Comparison of ENCODE assay signal across 8 mouse cellular contexts in the genomic region with DNA sequence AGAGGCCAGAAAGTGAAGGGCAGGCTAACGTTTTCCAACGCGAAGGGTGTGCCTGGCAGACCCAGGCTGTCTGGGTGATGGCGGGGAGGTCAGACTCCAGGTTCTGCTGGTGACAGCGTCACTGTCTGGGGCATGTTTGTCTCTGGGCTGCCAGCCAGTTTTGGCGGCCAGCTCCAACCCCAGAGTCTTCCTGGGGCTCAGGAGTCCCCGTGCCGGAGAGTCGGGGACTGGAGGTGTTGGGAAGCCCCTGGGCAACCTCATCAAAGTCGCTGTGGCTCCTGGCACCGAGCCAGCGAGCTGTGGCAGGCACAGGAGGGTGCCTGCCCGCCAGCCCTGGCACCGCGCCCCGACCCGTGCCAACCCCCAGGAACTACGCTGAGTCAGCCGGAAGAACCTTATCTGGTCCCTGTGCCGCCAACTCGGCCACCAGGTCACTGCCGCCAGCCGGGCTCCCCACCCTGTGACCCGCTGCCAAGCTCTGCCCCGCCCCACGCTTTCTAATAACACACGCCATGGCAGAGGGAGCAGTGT. TPM values are rescaled to one million over a fixed set of nuclear protein-coding genes. Genes with fewer than 3 reads are reported as not detected.
A peak's percentile ranks its signal among the peaks of the same experiment; 100 is the strongest.
DNase-seq lines count a peak whose midpoint lies in the region; ATAC-seq and TF ChIP-seq lines count a peak whose summit lies in the region.

No protein-coding gene starts in this region.

- 56% methylated on average over 27 of the region's 27 CpGs for WGBS in forebrain, embryonic 14.5 days
- WGBS in hindbrain, embryonic 13.5 days, result 53% methylated on average over 27 of the region's 27 CpGs
- 61% methylated on average over 27 of the region's 27 CpGs for WGBS in liver, embryonic 13.5 days (ENCODE audit: insufficient replicate concordance)
- WGBS in neural tube, embryonic 13.5 days, result 51% methylated on average over 27 of the region's 27 CpGs

- 0 out of 2 replicates have a peak overlapping the region, but pooled peaks have one; percentile 2 for H3K4me2 ChIP-seq in forebrain, embryonic 14.5 days (ENCODE audit: low read length)
- H3K4me2 ChIP-seq in hindbrain, embryonic 13.5 days, result peak overlapping the region; percentile 15; the same call in 1 of the 2 replicates
- H3K4me2 ChIP-seq in liver, embryonic 13.5 days, result peak overlapping the region; percentile 19; the same call in 1 of the 2 replicates
- H3K4me2 ChIP-seq in neural tube, embryonic 13.5 days, result peak overlapping the region; percentile 27; the same call in 1 of the 2 replicates

- H3K9ac ChIP-seq in forebrain, embryonic 14.5 days (ENCODE audit: low read length), result peak overlapping the region; percentile 29
- peak overlapping the region; percentile 0; the same call in 1 of the 2 replicates for H3K9ac ChIP-seq in hindbrain, embryonic 13.5 days
- H3K9ac ChIP-seq in liver, embryonic 13.5 days, result peak overlapping the region; percentile 13; the same call in 1 of the 2 replicates
- peak overlapping the region; percentile 41; the same call in 1 of the 2 replicates for H3K9ac ChIP-seq in neural tube, embryonic 13.5 days

- intact Hi-C loops in left cerebral cortex, postnatal 36 days (cut with DNase I), result no loop called here

- DNase-seq in adrenal gland, postnatal 10 days, result peak; percentile 94
- peak; percentile 33 for DNase-seq in forebrain, embryonic 14.5 days (ENCODE audit: low spot score)
- no peak for DNase-seq in liver, embryonic 13.5 days
- DNase-seq in urinary bladder, postnatal 25 days (ENCODE audit: low spot score), result peak; percentile 81
- DNase-seq in left cerebral cortex, postnatal 36 days (ENCODE audit: low spot score in 2 of 2), result no peak

- H3K36me3 ChIP-seq in E14TG2a.4 (ENCODE audit: insufficient read depth, low read length), result peaks cover 2% of the 10 kb centered on the region; the same call in 1 of the 2 replicates
- peaks cover 16% of the 10 kb centered on the region; the same call in 1 of the 2 replicates for H3K36me3 ChIP-seq in forebrain, embryonic 14.5 days (ENCODE audit: control insufficient read depth, insufficient read depth, low read length)
- peaks cover 36% of the 10 kb centered on the region for H3K36me3 ChIP-seq in hindbrain, embryonic 13.5 days
- H3K36me3 ChIP-seq in liver, embryonic 13.5 days, result peaks cover 54% of the 10 kb centered on the region
- peaks cover 45% of the 10 kb centered on the region for H3K36me3 ChIP-seq in neural tube, embryonic 13.5 days

- no peaks in the 10 kb centered on the region; the same call in 1 of the 2 replicates for H3K27me3 ChIP-seq in E14TG2a.4 (ENCODE audit: insufficient read depth, low read length)
- no peaks in the 10 kb centered on the region for H3K27me3 ChIP-seq in forebrain, embryonic 14.5 days (replicated peaks; ENCODE audit: control insufficient read depth, insufficient read depth, low read length)
- no peaks in the 10 kb centered on the region for H3K27me3 ChIP-seq in hindbrain, embryonic 13.5 days
- no peaks in the 10 kb centered on the region for H3K27me3 ChIP-seq in liver, embryonic 13.5 days
- no peaks in the 10 kb centered on the region for H3K27me3 ChIP-seq in neural tube, embryonic 13.5 days

- ATAC-seq in forebrain, embryonic 14.5 days, result 0 out of 2 replicates have a peak, but pooled peaks have one; percentile 8
- 0 out of 2 replicates have a peak, but pooled peaks have one; percentile 1 for ATAC-seq in hindbrain, embryonic 13.5 days (ENCODE audit: low FRiP score)
- ATAC-seq in liver, embryonic 13.5 days (ENCODE audit: low read depth), result 0 out of 2 replicates have a peak, but pooled peaks have one; percentile 7
- ATAC-seq in neural tube, embryonic 13.5 days (ENCODE audit: low read depth), result peak; percentile 26; the same call in 1 of the 2 replicates

- peaks cover 66% of the 10 kb centered on the region for H3K4me1 ChIP-seq in E14TG2a.4 (replicated peaks; ENCODE audit: low read depth, low read length)
- H3K4me1 ChIP-seq in forebrain, embryonic 14.5 days (ENCODE audit: control insufficient read depth, insufficient read depth, low read length), result peaks cover 4% of the 10 kb centered on the region; the same call in 1 of the 2 replicates
- peaks cover 61% of the 10 kb centered on the region for H3K4me1 ChIP-seq in hindbrain, embryonic 13.5 days (replicated peaks)
- peaks cover 98% of the 10 kb centered on the region for H3K4me1 ChIP-seq in liver, embryonic 13.5 days (replicated peaks)
- H3K4me1 ChIP-seq in neural tube, embryonic 13.5 days (replicated peaks), result peaks cover 62% of the 10 kb centered on the region

- peak overlapping the region; percentile 70 for H3K4me3 ChIP-seq in E14TG2a.4 (replicated peaks; ENCODE audit: low read length)
- H3K4me3 ChIP-seq in forebrain, embryonic 14.5 days (ENCODE audit: low read depth, low read length), result no peak overlapping the region
- no peak overlapping the region for H3K4me3 ChIP-seq in hindbrain, embryonic 13.5 days
- no peak overlapping the region for H3K4me3 ChIP-seq in liver, embryonic 13.5 days (replicated peaks)
- H3K4me3 ChIP-seq in neural tube, embryonic 13.5 days, result no peak overlapping the region

- H3K9me3 ChIP-seq in E14TG2a.4 (ENCODE audit: low read length), result no peaks in the 10 kb centered on the region
- H3K9me3 ChIP-seq in forebrain, embryonic 14.5 days (replicated peaks; ENCODE audit: control insufficient read depth, low read length), result no peaks in the 10 kb centered on the region
- no peaks in the 10 kb centered on the region for H3K9me3 ChIP-seq in hindbrain, embryonic 13.5 days
- no peaks in the 10 kb centered on the region for H3K9me3 ChIP-seq in liver, embryonic 13.5 days (replicated peaks)
- H3K9me3 ChIP-seq in neural tube, embryonic 13.5 days, result no peaks in the 10 kb centered on the region

- TF ChIP-seq CTCF in E14TG2a.4 (conservative IDR thresholded peaks at IDR 0.05; ENCODE audit: low read length), result no peak

- H3K27ac ChIP-seq in forebrain, embryonic 14.5 days (ENCODE audit: low read depth, low read length), result no peak overlapping the region
- H3K27ac ChIP-seq in hindbrain, embryonic 13.5 days, result peak overlapping the region; percentile 44; the same call in 1 of the 2 replicates
- peak overlapping the region; percentile 75 for H3K27ac ChIP-seq in liver, embryonic 13.5 days
- peak overlapping the region; percentile 61 for H3K27ac ChIP-seq in neural tube, embryonic 13.5 days (replicated peaks)

RNA-seq across cellular contexts. Expression of a gene that starts 10.1 kb away (rescaled TPM):
- total RNA-seq in adrenal gland, postnatal 10 days (2021), result 1 to 10 TPM; 6.3 to 8.1 TPM
- 1.1 and 2.3 TPM in 2 replicates for polyA plus RNA-seq in forebrain, embryonic 14.5 days (2014; fragmentation: Nextera tagmentation; extraction: Ambion mirVana)
- polyA plus RNA-seq in hindbrain, embryonic 13.5 days (2015; fragmentation: Nextera tagmentation; extraction: Ambion mirVana), result 3.5 and 4.0 TPM in 2 replicates
- 5.4 and 5.7 TPM in 2 replicates for polyA plus RNA-seq in liver, embryonic 13.5 days (2015; fragmentation: Nextera tagmentation; extraction: Ambion mirVana)
- 3.4 and 5.4 TPM in 2 replicates for polyA plus RNA-seq in neural tube, embryonic 13.5 days (2015; fragmentation: Nextera tagmentation; extraction: Ambion mirVana)
- 1 to 10 TPM; 6.3 to 6.5 TPM for total RNA-seq in left cerebral cortex, postnatal 36 days (2021)

RNA-seq across cellular contexts. Expression of a gene that starts 16.0 kb away (rescaled TPM):
- total RNA-seq in adrenal gland, postnatal 10 days (2021), result 10 to 100 TPM; 78.9 to 93.6 TPM
- polyA plus RNA-seq in forebrain, embryonic 14.5 days (2014; fragmentation: Nextera tagmentation; extraction: Ambion mirVana), result 175 and 197 TPM in 2 replicates
- 243 and 256 TPM in 2 replicates for polyA plus RNA-seq in hindbrain, embryonic 13.5 days (2015; fragmentation: Nextera tagmentation; extraction: Ambion mirVana)
- 63.0 and 63.8 TPM in 2 replicates for polyA plus RNA-seq in liver, embryonic 13.5 days (2015; fragmentation: Nextera tagmentation; extraction: Ambion mirVana)
- 237 and 249 TPM in 2 replicates for polyA plus RNA-seq in neural tube, embryonic 13.5 days (2015; fragmentation: Nextera tagmentation; extraction: Ambion mirVana)
- 100 to 1,000 TPM; 349 to 368 TPM for total RNA-seq in left cerebral cortex, postnatal 36 days (2021)

RNA-seq across cellular contexts. Expression of a gene that starts 20.2 kb away (rescaled TPM):
- 1 to 10 TPM in 1 of 2 experiments, under 1 TPM in 1; 0.69 to 1.8 TPM for total RNA-seq in adrenal gland, postnatal 10 days (2021)
- 1.6 and 1.8 TPM in 2 replicates for polyA plus RNA-seq in forebrain, embryonic 14.5 days (2014; fragmentation: Nextera tagmentation; extraction: Ambion mirVana)
- 2.1 and 2.3 TPM in 2 replicates for polyA plus RNA-seq in hindbrain, embryonic 13.5 days (2015; fragmentation: Nextera tagmentation; extraction: Ambion mirVana)
- polyA plus RNA-seq in liver, embryonic 13.5 days (2015; fragmentation: Nextera tagmentation; extraction: Ambion mirVana), result 0.19 and 0.28 TPM in 2 replicates
- 2.1 and 2.4 TPM in 2 replicates for polyA plus RNA-seq in neural tube, embryonic 13.5 days (2015; fragmentation: Nextera tagmentation; extraction: Ambion mirVana)
- total RNA-seq in left cerebral cortex, postnatal 36 days (2021), result 1 to 10 TPM; 6.7 to 8.2 TPM

RNA-seq across cellular contexts. Expression of a gene that starts 23.0 kb away (rescaled TPM):
- total RNA-seq in adrenal gland, postnatal 10 days (2021), result 10 to 100 TPM; 32.4 to 34.9 TPM
- 96.4 and 101 TPM in 2 replicates for polyA plus RNA-seq in forebrain, embryonic 14.5 days (2014; fragmentation: Nextera tagmentation; extraction: Ambion mirVana)
- polyA plus RNA-seq in hindbrain, embryonic 13.5 days (2015; fragmentation: Nextera tagmentation; extraction: Ambion mirVana), result 77.4 and 77.9 TPM in 2 replicates
- 78.2 and 83.0 TPM in 2 replicates for polyA plus RNA-seq in liver, embryonic 13.5 days (2015; fragmentation: Nextera tagmentation; extraction: Ambion mirVana)
- 67.0 and 85.7 TPM in 2 replicates for polyA plus RNA-seq in neural tube, embryonic 13.5 days (2015; fragmentation: Nextera tagmentation; extraction: Ambion mirVana)
- 10 to 100 TPM; 44.2 to 46.3 TPM for total RNA-seq in left cerebral cortex, postnatal 36 days (2021)

RNA-seq across cellular contexts. Expression of a gene that starts 26.3 kb away (rescaled TPM):
- total RNA-seq in adrenal gland, postnatal 10 days (2021), result not detected
- 6.0 and 21.9 TPM in 2 replicates for polyA plus RNA-seq in forebrain, embryonic 14.5 days (2014; fragmentation: Nextera tagmentation; extraction: Ambion mirVana)
- 20.6 and 22.0 TPM in 2 replicates for polyA plus RNA-seq in hindbrain, embryonic 13.5 days (2015; fragmentation: Nextera tagmentation; extraction: Ambion mirVana)
- 11.3 TPM in 1 of 2 replicates, not detected in the other for polyA plus RNA-seq in liver, embryonic 13.5 days (2015; fragmentation: Nextera tagmentation; extraction: Ambion mirVana)
- 40.5 and 48.8 TPM in 2 replicates for polyA plus RNA-seq in neural tube, embryonic 13.5 days (2015; fragmentation: Nextera tagmentation; extraction: Ambion mirVana)
- not detected for total RNA-seq in left cerebral cortex, postnatal 36 days (2021)

Comparison
In these comparisons a context has a peak if more than half of its experiments do, and no peak if none do; other contexts are left out.
1. DNase-seq: peak in adrenal gland, postnatal 10 days (single experiment), forebrain, embryonic 14.5 days (single experiment) and urinary bladder, postnatal 25 days (single experiment); none in liver, embryonic 13.5 days (single experiment) and left cerebral cortex, postnatal 36 days (0 of 2).
2. Peak in every context shown above with its lines, with median percentiles within 50 percentile points of each other: ATAC-seq, H3K4me2 ChIP-seq and H3K9ac ChIP-seq.